Mouse (Mus musculus): ENCODE results near the gene Mrto4.

DNA sequence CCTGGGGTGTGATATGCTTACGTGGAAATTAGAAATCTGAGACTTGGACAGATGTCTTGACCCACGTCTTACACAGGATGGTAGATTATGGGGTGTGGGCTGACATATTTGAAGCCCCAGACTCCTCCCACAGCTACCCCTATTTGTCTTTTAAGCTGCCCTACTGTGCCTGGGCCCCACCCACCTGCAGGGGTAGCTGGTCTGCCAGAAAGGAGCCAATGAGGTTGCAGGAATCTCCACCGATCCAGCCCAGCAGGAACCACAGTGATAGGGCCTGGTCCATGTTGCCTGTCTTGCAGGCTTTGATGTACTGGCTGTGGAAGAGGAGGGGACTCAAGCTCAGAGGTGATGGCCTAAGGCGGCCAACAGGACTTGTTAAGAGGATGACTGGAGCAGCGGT, 50.1 kb downstream of the Mrto4 start:
- TF ChIP-seq CTCF (IDR thresholded peaks at IDR 0.05; ENCODE audit: low read depth, low read length): no peak
- TF ChIP-seq POLR2A (IDR thresholded peaks at IDR 0.05; ENCODE audit: insufficient read depth, low read length): no peak
